Mouse (Mus musculus) T-helper 1 cell (primary cell): ENCODE results near the gene Stam2.

Source experiments
- in situ Hi-C: fragments of 300-600 bp; cut with MboI, MseI; formaldehyde crosslinking; loops from one replicate; pipeline ENCODE4 v1.15.1; 2025; ENCODE audit warnings: high pct_unique_total_duplicates

Gene Stam2

GRCm38 (mm10) chr2:52730891-52731290 is 11.2 kb downstream of the Stam2 start:
- in situ Hi-C loops: no loop called here

- in situ Hi-C loops: no loop called here
Measured at GRCm38 (mm10) chr2:52720231-52721025, 21.7 kb downstream of the Stam2 start.

- in situ Hi-C loops: no loop called here
Measured at GRCm38 (mm10) chr2:52717076-52717475, 25.0 kb downstream of the Stam2 start.

GRCm38 (mm10) chr2:52715538-52715937 is 26.5 kb downstream of the Stam2 start:
- in situ Hi-C loops: no loop called here

GRCm38 (mm10) chr2:52714111-52714510 is 28.0 kb downstream of the Stam2 start:
- in situ Hi-C loops: no loop called here

- in situ Hi-C loops: no loop called here
Measured at GRCm38 (mm10) chr2:52710804-52711203, 31.3 kb downstream of the Stam2 start.

GRCm38 (mm10) chr2:52709417-52709816 is 32.7 kb downstream of the Stam2 start:
- in situ Hi-C loops: no loop called here

- in situ Hi-C loops: no loop called here
Measured at GRCm38 (mm10) chr2:52701368-52702036, 40.6 kb downstream of the Stam2 start.

GRCm38 (mm10) chr2:52700352-52700751 is 41.7 kb downstream of the Stam2 start:
- in situ Hi-C loops: no loop called here

- in situ Hi-C loops: loop anchor here (5.0 kb wide), 2 partner anchors 32 to 62 kb away; no protein-coding TSS in a partner anchor
Measured at GRCm38 (mm10) chr2:52694604-52695003, 47.5 kb downstream of the Stam2 start.

- in situ Hi-C loops: no loop called here
Measured at GRCm38 (mm10) chr2:52691745-52692144, 50.3 kb downstream of the Stam2 start.

GRCm38 (mm10) chr2:52686601-52687000 is 55.5 kb downstream of the Stam2 start:
- in situ Hi-C loops: no loop called here

GRCm38 (mm10) chr2:52677589-52677988 is 64.5 kb downstream of the Stam2 start:
- in situ Hi-C loops: no loop called here

- in situ Hi-C loops: no loop called here
Measured at GRCm38 (mm10) chr2:52676913-52677303, 65.2 kb downstream of the Stam2 start.

- in situ Hi-C loops: no loop called here
Measured at GRCm38 (mm10) chr2:52676023-52676912, 65.8 kb downstream of the Stam2 start, which contains the start of gene Cacnb4. Cacnb4 (minus strand) TSS chr2:52676831.

- in situ Hi-C loops: no loop called here
Measured at GRCm38 (mm10) chr2:52675278-52675987, 66.6 kb downstream of the Stam2 start.

- in situ Hi-C loops: no loop called here
Measured at GRCm38 (mm10) chr2:52674886-52675277, 67.2 kb downstream of the Stam2 start.

- in situ Hi-C loops: no loop called here
Measured at GRCm38 (mm10) chr2:52673172-52673571, 68.9 kb downstream of the Stam2 start.

GRCm38 (mm10) chr2:52670733-52671132 is 71.3 kb downstream of the Stam2 start:
- in situ Hi-C loops: no loop called here

GRCm38 (mm10) chr2:52668480-52668879 is 73.6 kb downstream of the Stam2 start:
- in situ Hi-C loops: no loop called here

- in situ Hi-C loops: no loop called here
Measured at GRCm38 (mm10) chr2:52656722-52657121, 85.4 kb downstream of the Stam2 start.
